Mouse (Mus musculus) splenic B cell, adult 2 months (primary cell): Measurements from ENCODE around the gene Olfr1441.
A peak's percentile ranks its signal among the peaks of the same experiment; 100 is the strongest.

Experiments
- DNase-seq: peaks from one replicate; pipeline ENCODE4 v3.0.0-alpha.2; 2011; ENCODE audit warnings: low read depth, low spot score
- H3K27me3 ChIP-seq: 2 replicates; pipeline ENCODE4 v1.6.1; 2012; ENCODE audit warnings: mild to moderate bottlenecking, low read length, moderate library complexity, mixed read lengths; ENCODE audit not compliant: control insufficient read depth, poor library complexity, insufficient read depth, severe bottlenecking
- H3K36me3 ChIP-seq: 2 replicates; pipeline ENCODE4 v1.6.1; 2012; ENCODE audit warnings: mild to moderate bottlenecking, low read length, moderate library complexity, mixed read lengths; ENCODE audit not compliant: control insufficient read depth, poor library complexity, insufficient read depth, severe bottlenecking

Gene Olfr1441

GRCm38 (mm10) chr19:12442560-12442959 is 25.3 kb downstream of the Olfr1441 start:
- no peak for DNase-seq
- no peaks in the 10 kb centered on the region for H3K36me3 ChIP-seq
- H3K27me3 ChIP-seq = no peaks in the 10 kb centered on the region

- Histone ChIP-seq H3K27me3 (no peaks in the 10 kb centered on the region), H3K36me3 (no peaks in the 10 kb centered on the region)
- DNase-seq = no peak
Observed at GRCm38 (mm10) chr19:12445014-12445413, 27.8 kb downstream of the Olfr1441 start.

GRCm38 (mm10) chr19:12457401-12458066 is 40.3 kb downstream of the Olfr1441 start:
- no peaks in the 10 kb centered on the region for H3K27me3 ChIP-seq
- H3K36me3 ChIP-seq = no peaks in the 10 kb centered on the region
- DNase-seq = peak; percentile 94

GRCm38 (mm10) chr19:12459516-12459915 is 42.3 kb downstream of the Olfr1441 start:
- no peaks in the 10 kb centered on the region for H3K36me3 ChIP-seq
- DNase-seq = no peak
- H3K27me3 ChIP-seq = no peaks in the 10 kb centered on the region

GRCm38 (mm10) chr19:12460282-12461249 is 43.3 kb downstream of the Olfr1441 start, which contains the start of gene Mpeg1:
Gene Mpeg1, plus strand, starts transcription at chr19:12460779.
- Histone ChIP-seq H3K27me3 (no peaks in the 10 kb centered on the region), H3K36me3 (no peaks in the 10 kb centered on the region)
- peak; percentile 66 for DNase-seq

GRCm38 (mm10) chr19:12462851-12463721 is 45.9 kb downstream of the Olfr1441 start:
- Histone ChIP-seq H3K36me3 (no peaks in the 10 kb centered on the region), H3K27me3 (no peaks in the 10 kb centered on the region)
- DNase-seq = no peak

GRCm38 (mm10) chr19:12463722-12464035 is 46.4 kb downstream of the Olfr1441 start:
- Histone ChIP-seq H3K36me3 (no peaks in the 10 kb centered on the region), H3K27me3 (no peaks in the 10 kb centered on the region)
- DNase-seq = no peak

- Histone ChIP-seq H3K27me3 (no peaks in the 10 kb centered on the region), H3K36me3 (no peaks in the 10 kb centered on the region)
- DNase-seq = no peak
Observed at GRCm38 (mm10) chr19:12464127-12464526, 46.9 kb downstream of the Olfr1441 start.

GRCm38 (mm10) chr19:12464674-12465073 is 47.4 kb downstream of the Olfr1441 start:
- no peaks in the 10 kb centered on the region for H3K36me3 ChIP-seq
- DNase-seq = no peak
- no peaks in the 10 kb centered on the region for H3K27me3 ChIP-seq

- H3K27me3 ChIP-seq = no peaks in the 10 kb centered on the region
- H3K36me3 ChIP-seq = no peaks in the 10 kb centered on the region
- no peak for DNase-seq
Observed at GRCm38 (mm10) chr19:12465530-12466144, 48.4 kb downstream of the Olfr1441 start.

GRCm38 (mm10) chr19:12466204-12466603 is 49.0 kb downstream of the Olfr1441 start:
- Histone ChIP-seq H3K36me3 (no peaks in the 10 kb centered on the region), H3K27me3 (no peaks in the 10 kb centered on the region)
- DNase-seq = peak; percentile 84

GRCm38 (mm10) chr19:12467436-12467835 is 50.2 kb downstream of the Olfr1441 start:
- H3K36me3 ChIP-seq = no peaks in the 10 kb centered on the region
- no peaks in the 10 kb centered on the region for H3K27me3 ChIP-seq
- peak; percentile 64 for DNase-seq

GRCm38 (mm10) chr19:12471866-12472265 is 54.6 kb downstream of the Olfr1441 start:
- no peaks in the 10 kb centered on the region for H3K27me3 ChIP-seq
- no peaks in the 10 kb centered on the region for H3K36me3 ChIP-seq
- peak; percentile 62 for DNase-seq

- Histone ChIP-seq H3K27me3 (no peaks in the 10 kb centered on the region), H3K36me3 (no peaks in the 10 kb centered on the region)
- DNase-seq = no peak
Observed at GRCm38 (mm10) chr19:12472381-12472976, 55.2 kb downstream of the Olfr1441 start.
